Mouse (Mus musculus) spleen, adult 2 months (tissue): Measurements from ENCODE around the gene C1qtnf12.

Experiments
- CTCF ChIP-seq: fragments of 200-500 bp; IDR thresholded peaks from 2 replicates; pipeline ENCODE4 v1.5.1; 2011; ENCODE audit warnings: mild to moderate bottlenecking, inconsistent platforms; ENCODE audit not compliant: insufficient read depth, insufficient read length, insufficient replicate concordance; ENCODE audit errors: extremely low read depth
- POLR2A ChIP-seq: fragments of 200-500 bp; IDR thresholded peaks from 2 replicates; pipeline ENCODE4 v1.6.1; 2011; ENCODE audit warnings: low read depth, low read length, inconsistent platforms

- TF ChIP-seq POLR2A (no peak), CTCF (no peak)
These were observed 19.1 kb upstream of the C1qtnf12 start for GRCm38 (mm10) chr4:155943049-155943452.
